Mouse (Mus musculus) CD4-positive, CD25-positive, alpha-beta regulatory T cell, adult 4 months (primary cell): ENCODE measurements at regions not wholly inside any gene's neighbourhood (a gene's known extent, or its start where the extent isn't known, plus 50 kb on each side); places are given as distances from the start of the nearest gene placed in this dataset.

Source experiments
- ATAC-seq: one replicate; pipeline ENCODE4 v1.8.0; 2017

DNA sequence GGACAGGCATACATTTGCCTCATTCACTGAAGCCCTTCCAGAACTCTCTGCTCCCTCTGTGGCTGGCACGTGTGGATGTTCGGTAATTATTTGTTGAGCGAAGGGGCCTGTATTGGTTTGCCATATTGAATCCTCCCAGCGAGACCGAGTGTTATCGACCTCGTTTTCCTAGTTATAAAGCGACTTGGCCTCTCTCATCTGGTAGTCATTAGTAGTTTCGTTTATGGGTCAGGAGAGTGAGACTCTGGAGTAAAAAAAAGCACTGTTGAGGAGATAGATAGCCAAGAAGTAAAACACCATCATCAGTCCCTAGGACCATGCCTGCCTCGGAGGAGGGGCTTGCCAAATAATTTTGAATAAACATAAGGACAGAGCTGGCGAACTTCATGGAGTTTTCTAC lies 254.6 kb upstream of the Tbx3 start:
- no peak for ATAC-seq

DNA sequence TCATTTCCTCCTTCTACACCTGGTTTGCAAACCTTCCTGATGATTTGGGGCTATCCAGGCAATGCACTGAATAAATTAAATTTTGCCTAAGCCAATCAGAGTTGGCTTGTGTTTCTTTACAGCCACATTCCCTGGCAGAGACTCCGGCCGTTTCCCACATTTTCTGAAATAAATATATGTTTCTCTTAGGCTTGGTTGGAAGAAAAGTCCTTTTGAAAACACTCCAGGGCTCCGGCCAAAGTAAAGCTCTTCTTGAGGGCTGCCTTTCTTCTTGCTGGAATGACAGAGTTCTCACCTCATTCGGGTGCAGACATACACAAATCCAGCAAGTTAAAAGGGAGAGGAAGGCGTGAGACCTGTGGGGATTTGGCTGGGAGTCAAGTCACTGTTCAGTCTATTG lies 252.0 kb upstream of the Tbx3 start:
- no peak for ATAC-seq

DNA sequence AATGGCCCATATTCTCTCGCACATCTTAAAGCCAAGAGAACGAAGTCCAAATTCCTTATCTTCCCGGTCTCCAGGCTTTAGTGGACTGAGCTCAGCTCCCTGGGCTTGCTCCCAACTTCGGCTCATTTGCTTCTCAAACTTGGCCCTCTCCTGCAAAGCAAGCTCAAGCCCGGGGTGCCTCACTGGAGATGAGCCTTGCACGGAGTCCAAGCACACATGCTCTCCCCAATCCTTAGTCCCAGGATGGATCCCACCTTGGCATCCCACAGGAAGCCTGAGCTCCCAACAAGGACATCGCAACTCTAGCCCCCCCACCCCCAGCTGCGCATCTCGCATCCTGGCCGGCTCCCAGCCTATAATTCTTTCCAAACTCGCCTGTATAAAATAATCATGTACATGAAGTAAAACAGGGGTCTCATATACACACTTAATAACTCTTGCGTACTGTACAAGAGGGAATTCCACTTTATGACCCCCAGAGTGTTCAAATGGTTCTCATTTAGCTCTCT lies 242.9 kb upstream of the Tbx3 start:
- ATAC-seq: no peak

DNA sequence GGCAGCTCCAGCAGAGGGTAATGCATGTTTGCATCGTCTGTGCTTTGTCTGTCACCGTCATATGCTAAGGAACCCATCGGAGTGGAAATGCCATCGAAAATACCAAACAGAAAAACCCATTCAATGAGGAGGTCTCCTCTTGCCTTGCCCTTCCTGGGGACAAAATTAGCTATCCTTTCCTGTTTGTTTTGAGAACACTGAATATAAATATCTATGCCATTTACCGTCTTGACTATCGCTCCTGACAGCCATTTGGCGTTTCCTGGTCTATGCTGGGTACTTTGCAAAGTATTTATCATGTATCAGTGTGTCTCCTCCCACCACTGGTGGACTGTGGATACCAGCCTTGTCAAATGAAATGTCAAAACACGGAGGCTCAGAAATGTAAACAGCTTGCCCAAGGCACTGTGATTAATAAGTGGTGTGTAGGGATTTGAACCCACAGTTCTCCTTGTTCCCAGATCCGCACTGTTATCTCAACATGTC lies 239.2 kb upstream of the Tbx3 start:
- ATAC-seq: no peak

DNA sequence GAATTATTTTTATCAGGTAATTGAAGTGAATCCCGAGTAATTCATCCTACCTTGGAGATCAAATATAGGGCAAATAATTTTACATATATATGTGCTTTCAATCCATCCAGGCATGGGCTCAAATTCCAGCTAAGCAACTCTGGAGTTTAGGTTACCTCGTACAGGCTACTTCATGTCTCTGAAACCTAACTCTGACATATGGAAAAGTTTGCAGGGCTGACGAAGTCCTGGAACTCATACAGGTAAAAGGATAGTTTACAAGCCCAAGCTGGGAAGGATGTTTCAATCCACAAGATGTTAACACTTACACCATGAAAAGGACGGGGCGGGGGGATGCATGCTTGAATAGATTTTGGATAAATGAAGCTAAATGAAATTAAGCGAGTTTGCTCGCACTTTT lies 235.9 kb upstream of the Tbx3 start:
- no peak for ATAC-seq

DNA sequence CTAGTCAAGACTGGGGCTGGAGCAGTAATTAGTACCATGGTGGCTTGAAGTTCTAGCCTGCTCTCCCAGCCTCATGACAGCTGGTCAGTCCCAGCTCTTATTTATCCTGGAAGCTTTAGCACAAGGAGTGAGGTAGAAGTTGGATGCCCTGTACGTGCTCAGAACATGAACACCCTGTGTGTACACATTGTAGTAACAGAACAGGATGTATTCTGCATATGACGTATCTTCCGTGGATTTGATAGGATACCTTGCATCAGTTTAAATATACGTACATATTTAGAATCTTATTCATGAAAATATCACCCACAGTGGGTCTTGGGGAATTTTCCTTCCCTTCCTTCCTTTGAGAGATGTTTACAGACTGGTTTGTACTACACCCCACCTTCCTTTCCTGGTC lies 222.0 kb upstream of the Tbx3 start:
- ATAC-seq: no peak

DNA sequence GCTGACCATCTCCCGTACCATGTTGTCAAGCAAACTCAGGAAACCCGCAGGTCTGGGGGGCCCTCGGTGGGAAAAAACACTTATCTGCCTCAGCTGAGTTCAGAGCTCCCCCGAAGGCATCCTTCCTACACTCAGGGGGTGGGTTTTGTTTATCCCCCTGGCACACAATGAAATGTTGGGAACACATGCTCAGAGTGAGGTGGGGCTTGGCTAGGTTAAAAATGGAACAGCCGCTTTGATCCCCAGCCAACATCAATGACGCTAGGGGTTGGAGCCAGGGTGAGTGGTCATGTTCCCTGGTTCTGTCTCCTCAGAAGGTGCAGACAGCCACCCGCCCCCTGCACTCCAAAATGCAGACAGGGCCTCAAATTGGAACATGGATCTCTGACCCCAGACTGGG lies 221.3 kb upstream of the Tbx3 start:
- ATAC-seq: no peak

DNA sequence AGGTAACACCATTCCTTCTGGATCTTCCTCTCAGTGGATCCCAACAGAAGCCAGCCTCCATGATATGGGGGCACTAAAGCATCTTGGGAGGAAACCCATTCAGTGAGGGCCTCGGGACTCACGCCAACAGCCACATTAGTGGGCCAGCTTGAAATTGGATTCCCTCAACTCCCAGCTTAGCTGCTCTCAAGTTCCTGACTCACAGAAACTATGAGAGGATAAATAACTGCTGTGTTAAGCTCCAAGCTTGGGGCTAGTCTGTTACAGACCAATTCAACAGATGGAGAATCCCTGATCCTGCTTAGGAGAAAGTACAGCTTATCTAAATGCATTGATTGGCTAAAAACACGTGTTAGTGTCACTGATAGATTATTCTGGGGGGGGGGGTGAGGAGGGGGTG lies 210.7 kb upstream of the Tbx3 start:
- no peak for ATAC-seq

DNA sequence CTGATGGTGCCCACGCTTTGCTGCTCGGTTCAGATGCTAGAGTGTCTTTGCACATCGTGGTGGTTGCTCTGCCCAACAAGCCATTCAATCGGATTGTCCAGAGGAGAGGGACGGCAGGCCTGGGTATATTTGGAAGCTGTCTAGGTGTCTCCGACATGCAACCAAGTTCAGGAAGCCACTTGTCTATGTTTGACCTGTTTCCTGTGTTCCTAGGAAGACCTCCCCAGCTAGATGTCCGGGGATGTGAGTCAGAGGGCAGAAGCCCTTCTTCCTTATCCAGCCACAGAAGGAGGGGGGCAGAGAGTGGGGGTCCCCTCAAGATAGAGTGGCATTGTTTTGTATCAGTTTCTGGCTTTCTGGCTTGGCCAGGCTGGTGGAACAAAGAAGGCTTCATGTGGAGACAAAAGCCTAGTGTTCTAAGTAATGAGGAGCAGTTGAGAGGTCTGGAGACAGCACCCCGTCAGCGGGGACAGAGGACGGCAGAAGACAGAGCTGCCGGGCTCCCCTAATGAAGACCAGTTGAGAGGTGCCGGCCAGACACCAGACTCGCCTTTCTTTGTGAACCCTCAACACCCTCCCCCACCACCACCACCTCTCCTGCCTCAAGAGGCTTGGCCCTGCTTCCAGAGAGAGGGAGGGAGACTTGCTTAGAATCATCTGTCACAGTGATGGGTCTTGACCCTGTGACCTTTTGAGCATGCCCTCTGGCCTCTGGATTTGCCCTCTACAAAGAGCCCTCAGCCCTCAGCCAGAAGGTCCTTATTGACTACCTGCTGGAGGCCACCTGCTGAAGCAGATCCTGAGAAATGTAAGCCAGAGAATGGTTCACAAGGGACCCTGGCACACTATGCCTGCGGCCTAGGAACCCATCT lies 207.6 kb upstream of the Tbx3 start:
- ATAC-seq: no peak

DNA sequence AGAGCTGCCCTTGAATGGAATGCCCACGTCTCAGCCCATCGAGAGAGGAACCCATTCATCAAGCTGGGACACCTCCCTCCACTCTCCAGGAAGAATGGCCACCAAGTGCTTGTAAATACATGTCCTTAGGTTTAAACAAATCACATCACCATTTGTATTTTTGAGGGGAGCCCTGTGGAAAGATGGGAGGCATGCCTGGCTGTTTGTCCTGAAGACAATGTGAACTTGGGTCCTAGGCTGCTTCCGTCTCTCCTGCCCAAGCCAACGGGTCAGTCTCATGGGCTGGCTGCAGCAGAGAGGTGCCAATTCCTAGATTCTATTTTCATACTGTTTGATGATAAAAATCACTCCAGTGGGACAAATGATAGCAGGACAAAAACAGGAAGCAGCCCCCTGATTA lies 205.9 kb upstream of the Tbx3 start:
- no peak for ATAC-seq

DNA sequence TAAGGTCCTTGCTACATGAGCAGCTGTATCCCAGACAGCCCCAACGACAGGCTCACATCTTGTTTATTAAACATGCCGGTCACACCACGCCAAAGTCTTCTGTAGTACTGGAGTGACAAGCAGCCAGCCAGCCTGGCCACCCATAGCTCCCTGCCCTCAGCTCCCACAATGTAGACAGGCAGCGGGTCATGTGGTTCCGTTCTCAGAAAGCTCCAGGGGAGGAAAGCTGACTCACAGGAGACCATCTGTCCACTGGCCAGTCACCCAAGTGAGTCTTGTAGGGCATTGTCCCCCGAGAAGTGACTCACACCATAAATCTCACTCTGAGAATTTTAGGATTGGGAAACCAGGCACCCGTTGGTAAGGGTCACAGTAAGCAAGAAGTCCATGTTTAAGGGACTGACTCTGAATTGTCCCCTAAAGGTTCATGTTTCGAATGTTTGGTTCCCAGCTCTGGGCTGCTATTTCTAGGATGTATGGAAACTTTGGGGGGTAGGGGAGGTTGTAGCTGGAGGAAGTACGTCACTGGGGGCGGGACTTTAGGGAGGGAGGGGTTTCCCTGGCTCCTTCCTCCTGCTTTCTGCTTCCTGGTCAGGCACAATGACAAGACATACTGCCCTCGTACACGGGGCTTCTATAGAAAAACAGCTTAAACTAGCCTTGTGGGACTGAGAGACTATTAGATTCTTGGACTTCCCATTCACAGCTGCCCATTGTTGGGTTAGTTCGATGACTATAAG lies 203.0 kb upstream of the Tbx3 start:
- no peak for ATAC-seq

DNA sequence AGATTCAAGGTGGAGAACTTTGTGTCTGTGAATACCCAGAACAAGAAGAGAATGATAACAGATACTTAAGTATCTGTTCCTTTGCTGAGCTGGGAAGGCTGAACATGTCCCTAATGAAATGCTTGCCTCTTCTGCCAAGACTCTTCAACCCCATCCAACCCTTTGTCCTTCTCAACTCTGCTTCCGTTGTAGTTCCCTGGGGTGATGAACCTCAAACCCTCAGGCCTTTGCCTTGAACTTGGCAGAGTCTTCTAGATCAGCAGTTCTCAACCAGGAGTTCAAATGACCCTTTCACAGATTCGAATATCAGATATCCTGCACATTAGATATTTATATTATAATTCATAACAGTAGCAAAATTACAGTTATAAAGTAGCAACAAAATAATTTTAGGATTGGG lies 192.5 kb upstream of the Tbx3 start:
- no peak for ATAC-seq

DNA sequence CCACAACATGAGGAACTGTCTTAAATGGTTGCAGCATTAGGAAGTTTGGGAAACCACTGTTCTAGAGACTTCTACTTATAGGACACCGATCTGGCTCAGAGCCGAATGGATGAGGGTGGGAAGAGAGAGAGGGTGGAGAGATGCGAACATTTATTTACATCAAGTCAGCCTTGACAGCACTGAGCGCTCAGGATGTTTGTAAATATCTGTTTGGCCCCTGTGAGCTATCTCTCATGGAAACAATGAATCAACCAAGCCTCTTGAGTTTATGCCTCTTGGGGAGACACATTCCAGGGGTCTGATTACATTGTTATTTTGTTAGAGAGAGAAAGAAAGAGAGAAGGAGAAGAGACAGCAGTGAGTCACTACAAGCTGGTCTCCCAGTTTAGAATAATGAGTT lies 192.1 kb upstream of the Tbx3 start:
- ATAC-seq: no peak

DNA sequence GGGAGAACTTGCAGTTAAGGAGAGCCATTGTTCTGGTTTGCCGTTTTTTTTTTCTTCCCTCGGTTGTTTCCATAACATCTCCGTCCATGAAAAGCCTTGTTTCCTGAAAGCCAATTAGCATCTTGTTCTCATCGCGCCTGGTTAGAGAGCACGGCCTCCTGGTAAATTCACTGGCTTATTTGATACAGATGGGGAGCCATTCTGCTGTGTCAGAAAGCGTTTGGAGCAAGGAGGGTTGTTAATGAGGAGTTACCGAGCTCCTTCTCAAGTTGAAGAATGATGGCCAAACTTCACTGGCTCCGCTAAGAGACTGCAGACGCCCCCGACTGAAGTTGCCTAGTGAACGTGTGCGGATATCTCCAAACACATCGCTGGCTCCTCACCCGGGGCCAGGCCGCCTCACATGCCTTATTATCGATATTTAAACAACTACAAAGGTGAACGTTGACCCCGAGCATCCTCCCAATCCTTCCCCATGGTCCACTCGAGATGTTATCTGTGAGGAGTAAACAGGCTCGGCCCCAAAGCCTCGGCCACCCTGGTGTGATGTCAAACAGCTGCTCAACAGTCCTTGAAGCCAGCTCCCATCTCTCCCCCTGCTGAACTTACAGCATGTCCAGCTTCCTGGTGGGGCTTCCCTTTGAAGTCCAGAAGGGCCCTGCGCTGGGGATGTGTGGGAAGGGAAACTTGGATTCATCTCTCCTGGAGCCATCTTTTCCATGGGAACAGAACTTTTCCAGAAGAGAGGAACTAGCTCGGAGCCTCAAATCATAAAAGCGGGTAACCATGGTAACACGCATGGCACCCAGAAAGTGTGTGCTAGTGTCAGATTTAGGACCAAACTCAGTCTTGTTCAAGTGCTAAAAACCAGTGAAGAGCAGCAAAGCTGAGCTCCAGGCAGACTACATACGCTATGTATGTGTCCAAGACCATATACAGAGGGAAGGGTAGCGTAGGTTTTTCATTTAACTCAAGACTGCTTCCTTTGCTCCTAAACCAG lies 190.0 kb upstream of the Tbx3 start:
- no peak for ATAC-seq

DNA sequence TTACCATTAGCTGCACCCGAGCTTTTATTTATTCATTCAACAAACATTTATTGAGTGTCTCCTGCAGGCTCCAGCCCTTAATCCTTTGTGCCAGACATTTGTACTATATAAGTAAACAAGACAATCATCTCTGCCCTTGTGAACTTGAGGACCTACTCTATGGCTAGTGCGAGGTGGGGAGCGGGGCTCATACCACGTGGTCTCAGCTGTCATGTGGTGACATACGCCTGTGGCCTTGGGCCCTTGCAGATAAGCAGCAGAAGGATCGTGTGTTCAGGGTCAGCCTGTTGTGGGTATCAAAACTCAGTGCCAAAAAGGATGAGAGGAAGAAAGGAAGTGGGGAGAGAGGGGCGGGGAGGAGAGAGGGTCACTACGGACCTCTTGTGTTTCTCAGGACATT lies 186.8 kb upstream of the Tbx3 start:
- ATAC-seq: no peak

DNA sequence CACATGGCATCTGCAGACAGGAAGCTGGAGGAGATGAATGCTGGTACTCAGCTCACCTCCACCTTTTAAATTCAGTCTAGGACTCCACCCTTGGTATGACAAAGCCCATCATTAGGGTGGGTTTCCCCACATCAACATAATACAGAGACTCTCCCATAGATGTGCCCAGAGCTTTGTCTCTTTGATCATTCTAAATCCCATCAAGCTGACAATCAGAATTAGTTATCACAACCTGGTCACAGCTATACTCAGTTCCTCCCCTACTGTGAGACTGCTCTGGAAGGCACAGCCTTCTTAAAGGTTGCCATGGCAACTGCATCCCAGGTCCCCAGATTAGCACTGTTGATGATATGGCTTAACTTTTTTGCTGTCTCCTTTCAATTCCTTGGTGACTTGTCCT lies 184.3 kb upstream of the Tbx3 start:
- no peak for ATAC-seq

DNA sequence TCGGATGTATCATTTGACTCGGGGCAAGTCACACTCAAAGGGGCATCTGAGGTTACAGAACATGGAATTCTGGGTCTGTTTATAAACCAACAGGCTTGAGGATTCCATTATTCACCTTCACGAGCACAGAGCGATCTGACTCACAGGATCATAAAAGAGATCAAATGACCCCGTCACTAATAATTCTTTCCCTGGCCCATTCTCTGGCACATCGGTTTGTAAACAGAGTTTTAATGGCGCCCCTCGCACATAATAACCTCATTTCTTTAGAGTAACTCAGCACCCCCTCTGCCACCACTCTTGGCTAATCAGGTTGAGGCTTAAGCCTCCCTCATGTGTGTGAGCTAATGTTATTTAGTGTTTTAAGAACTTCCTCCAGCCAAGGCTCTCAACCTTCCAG lies 183.3 kb upstream of the Tbx3 start:
- no peak for ATAC-seq

DNA sequence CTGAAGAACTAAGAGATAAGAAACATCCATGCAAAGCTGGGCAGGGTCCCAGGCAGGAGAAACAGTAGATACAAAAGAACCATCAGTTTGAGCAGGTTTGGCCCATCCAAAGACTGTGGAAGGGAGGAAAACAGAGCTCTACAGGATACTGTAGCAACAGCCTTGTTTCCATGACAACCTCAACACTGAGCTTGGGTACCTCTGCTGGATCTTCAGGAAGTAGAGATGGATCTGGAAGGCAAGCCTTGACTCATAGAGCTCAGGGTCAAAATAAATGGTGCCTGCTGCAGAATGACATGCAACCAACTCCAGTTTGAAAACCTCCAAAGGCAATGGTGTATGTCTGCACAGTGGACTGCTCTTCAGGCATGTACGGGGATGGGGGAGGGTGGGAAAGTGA lies 173.0 kb upstream of the Tbx3 start:
- no peak for ATAC-seq

DNA sequence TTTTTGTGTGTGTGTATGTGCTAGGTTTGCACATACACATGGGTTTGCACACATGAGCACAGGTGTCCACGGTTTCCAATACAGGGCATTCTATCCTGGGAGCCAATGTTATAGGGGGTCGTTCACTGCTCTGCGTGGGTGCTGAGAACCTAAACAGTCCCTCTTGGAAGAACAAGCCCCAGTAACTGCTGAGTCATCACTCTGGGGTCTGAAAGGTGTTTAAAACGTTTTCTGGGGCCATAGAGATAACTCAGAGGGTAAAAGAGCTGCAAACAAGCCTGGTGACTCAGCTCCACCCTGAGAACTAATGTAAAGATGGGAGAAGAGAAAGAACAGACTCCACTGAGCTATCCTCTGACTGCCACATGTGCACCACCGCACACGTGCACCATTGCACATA lies 172.0 kb upstream of the Tbx3 start:
- ATAC-seq: no peak

DNA sequence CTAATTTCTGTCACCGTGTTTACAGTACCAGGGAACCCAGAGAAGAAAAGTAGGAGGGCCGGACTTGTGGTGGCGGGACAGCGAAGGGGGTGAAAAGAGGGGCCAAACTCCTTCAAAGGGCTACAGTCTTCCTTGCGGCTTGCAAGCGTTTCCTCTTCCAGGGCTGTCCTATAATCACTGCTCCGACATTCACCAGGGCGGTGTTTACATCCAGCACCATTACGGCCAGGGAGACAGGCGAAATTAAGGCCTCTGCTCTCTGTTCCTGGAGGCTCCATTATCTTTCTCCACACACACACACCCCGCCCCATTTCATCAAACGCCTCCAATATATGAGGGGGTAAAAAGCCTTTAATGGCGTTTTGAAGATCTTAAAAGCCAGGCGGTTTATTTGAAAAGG lies 162.8 kb upstream of the Tbx3 start:
- no peak for ATAC-seq

DNA sequence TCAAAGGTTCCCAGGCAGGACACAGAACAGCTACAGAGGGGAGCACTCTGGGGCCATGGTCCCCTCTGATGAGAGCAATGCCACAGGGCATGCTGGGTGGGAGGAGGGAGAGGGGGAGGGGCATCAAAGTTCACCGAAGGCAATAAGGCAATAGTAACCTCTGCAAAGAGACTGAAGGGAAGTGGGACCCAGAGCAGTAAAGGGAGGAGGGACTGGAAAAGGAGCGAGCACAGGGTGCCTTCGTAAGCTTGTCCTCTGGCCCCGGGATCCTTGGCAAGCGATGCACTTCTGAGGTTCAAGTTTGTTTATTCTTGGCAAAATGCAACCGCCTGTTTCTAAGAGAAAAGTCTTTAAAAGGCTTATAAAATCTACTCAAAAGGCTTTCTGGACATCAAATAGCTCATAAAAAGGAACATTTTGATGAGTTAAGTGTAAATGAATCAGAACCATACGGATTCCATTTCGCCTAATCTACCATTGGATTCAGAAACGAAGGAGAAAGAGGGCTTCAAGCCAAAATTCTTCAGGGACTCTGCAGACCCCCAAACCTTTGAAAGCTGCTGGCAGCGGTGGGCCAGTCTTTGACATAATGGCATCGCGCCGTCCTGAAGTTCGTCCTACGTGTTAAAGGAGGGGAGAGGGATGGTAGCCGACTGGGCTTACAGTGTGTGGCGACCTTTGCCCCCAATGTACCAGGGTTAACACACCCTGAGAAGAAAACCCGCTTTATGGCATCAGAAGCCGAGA lies 151.8 kb upstream of the Tbx3 start:
- no peak for ATAC-seq

DNA sequence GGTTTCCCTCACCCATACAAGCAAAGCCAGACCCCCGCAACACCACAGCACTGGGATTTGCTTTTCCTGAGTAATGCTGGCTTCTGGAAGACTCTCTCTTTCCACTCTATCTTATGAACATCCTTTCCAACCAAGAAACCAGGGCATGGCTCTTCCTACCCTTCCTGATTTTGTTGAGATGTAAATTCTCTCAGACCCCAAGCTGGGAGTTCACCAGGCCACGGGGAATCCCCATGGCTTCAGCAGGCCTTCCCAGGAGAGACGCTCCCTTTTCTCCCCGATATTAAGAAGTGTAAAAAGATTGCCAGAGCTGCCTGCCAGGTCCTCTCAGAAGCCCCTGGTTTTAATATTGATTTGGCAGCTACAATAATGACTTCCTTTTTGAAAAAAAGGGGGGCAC lies 146.3 kb upstream of the Tbx3 start:
- ATAC-seq: no peak
